8 mouse cellular contexts compared by ENCODE assay signal in the genomic region with DNA sequence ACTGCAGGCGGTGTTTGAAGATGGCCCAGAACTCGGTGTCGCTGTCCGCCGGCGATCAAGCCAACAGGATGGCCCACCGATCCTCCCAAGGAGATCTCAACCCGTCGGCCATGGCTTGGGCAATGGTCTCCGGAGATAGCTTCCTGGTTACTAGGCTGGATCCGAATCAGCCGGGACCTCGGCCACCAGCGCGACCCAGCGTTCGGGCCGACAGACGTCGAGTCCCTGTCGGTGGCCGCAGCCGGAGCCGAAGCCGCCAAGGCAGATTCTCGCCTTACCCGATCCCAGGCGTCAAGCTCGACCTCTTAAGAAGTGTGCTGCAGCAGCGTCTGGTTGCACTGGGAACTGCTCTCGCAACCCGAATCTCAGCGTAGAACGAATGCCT. TPM values are rescaled to one million over a fixed set of nuclear protein-coding genes. Genes with fewer than 3 reads are reported as not detected.
DNase-seq lines count a peak whose midpoint lies in the region; ATAC-seq lines count a peak whose summit lies in the region.

No protein-coding gene starts in this region.

- H3K9ac ChIP-seq in lung, embryonic 15.5 days: peak overlapping the region; percentile 98
- H3K9ac ChIP-seq in embryonic facial prominence, embryonic 11.5 days (replicated peaks; ENCODE audit: low read length): peak overlapping the region; percentile 95
- H3K9ac ChIP-seq in midbrain, embryonic 15.5 days: peak overlapping the region; percentile 55

- 3% methylated on average over 34 of the region's 34 CpGs for WGBS in lung, embryonic 15.5 days
- WGBS in embryonic facial prominence, embryonic 11.5 days: 3% methylated on average over 34 of the region's 34 CpGs
- WGBS in midbrain, embryonic 15.5 days: 3% methylated on average over 34 of the region's 34 CpGs

- H3K4me2 ChIP-seq in lung, embryonic 15.5 days: peak overlapping the region; percentile 88
- peak overlapping the region; percentile 62 for H3K4me2 ChIP-seq in embryonic facial prominence, embryonic 11.5 days (ENCODE audit: low read depth, low read length)
- H3K4me2 ChIP-seq in midbrain, embryonic 15.5 days: peak overlapping the region; percentile 69

- peaks cover 7% of the 10 kb centered on the region; the same call in 1 of the 2 replicates for H3K27me3 ChIP-seq in lung, embryonic 15.5 days
- H3K27me3 ChIP-seq in embryonic facial prominence, embryonic 11.5 days (ENCODE audit: control insufficient read depth, insufficient read depth, low read length): no peaks in the 10 kb centered on the region
- no peaks in the 10 kb centered on the region for H3K27me3 ChIP-seq in midbrain, embryonic 15.5 days (replicated peaks)

- peaks cover 15% of the 10 kb centered on the region for H3K4me1 ChIP-seq in lung, embryonic 15.5 days
- H3K4me1 ChIP-seq in embryonic facial prominence, embryonic 11.5 days (ENCODE audit: control insufficient read depth, insufficient read depth, low read length): no peaks in the 10 kb centered on the region
- H3K4me1 ChIP-seq in midbrain, embryonic 15.5 days: peaks cover 22% of the 10 kb centered on the region

- no peak for DNase-seq in lung, postnatal 36 days
- peak; percentile 43 for DNase-seq in embryonic facial prominence, embryonic 11.5 days (ENCODE audit: low spot score)
- DNase-seq in adrenal gland, postnatal 10 days: no peak
- no peak for DNase-seq in ovary, postnatal 14 days (ENCODE audit: low spot score)
- no peak for DNase-seq in frontal cortex, postnatal 14 days (ENCODE audit: low spot score in 2 of 2)

- peaks cover 27% of the 10 kb centered on the region for H3K36me3 ChIP-seq in lung, embryonic 15.5 days
- H3K36me3 ChIP-seq in embryonic facial prominence, embryonic 11.5 days (replicated peaks; ENCODE audit: control insufficient read depth, insufficient read depth, low read depth, low read length): peaks cover 8% of the 10 kb centered on the region
- peaks cover 15% of the 10 kb centered on the region; the same call in 1 of the 2 replicates for H3K36me3 ChIP-seq in midbrain, embryonic 15.5 days (replicated peaks)

- H3K4me3 ChIP-seq in lung, embryonic 15.5 days: peak overlapping the region; percentile 97
- H3K4me3 ChIP-seq in embryonic facial prominence, embryonic 11.5 days (ENCODE audit: low read depth, low read length): peak overlapping the region; percentile 89
- peak overlapping the region; percentile 61 for H3K4me3 ChIP-seq in midbrain, embryonic 15.5 days

- peak; percentile 56 for ATAC-seq in lung, embryonic 15.5 days (ENCODE audit: borderline replicate concordance, extremely low read depth, low FRiP score, low TSS enrichment)
- peak; percentile 62 for ATAC-seq in embryonic facial prominence, embryonic 11.5 days (replicated peaks; ENCODE audit: insufficient number of reproducible peaks, low FRiP score, low TSS enrichment, low read depth)
- ATAC-seq in inflammation-experienced regulatory T-cells, adult 6 months: peak; percentile 37
- ATAC-seq in midbrain, embryonic 15.5 days (replicated peaks): peak; percentile 81

- H3K27ac ChIP-seq in lung, embryonic 15.5 days: peak overlapping the region; percentile 92
- H3K27ac ChIP-seq in embryonic facial prominence, embryonic 11.5 days (replicated peaks; ENCODE audit: low read depth, low read length): peak overlapping the region; percentile 82
- H3K27ac ChIP-seq in midbrain, embryonic 15.5 days: peak overlapping the region; percentile 90

- H3K9me3 ChIP-seq in lung, embryonic 15.5 days: no peaks in the 10 kb centered on the region
- no peaks in the 10 kb centered on the region for H3K9me3 ChIP-seq in embryonic facial prominence, embryonic 11.5 days (replicated peaks; ENCODE audit: control insufficient read depth, low read length)
- H3K9me3 ChIP-seq in midbrain, embryonic 15.5 days: no peaks in the 10 kb centered on the region

RNA-seq across cellular contexts. Expression of a gene that starts 0.3 kb away (rescaled TPM):
- polyA plus RNA-seq in lung, embryonic 15.5 days (2015; fragmentation: Nextera tagmentation; extraction: Ambion mirVana): 29.6 and 30.2 TPM in 2 replicates
- 36.0 and 37.9 TPM in 2 replicates for polyA plus RNA-seq in embryonic facial prominence, embryonic 11.5 days (2014; fragmentation: Nextera tagmentation; extraction: Ambion mirVana)
- 10 to 100 TPM; 20.5 to 31.8 (median 22.9) TPM for polyA plus RNA-seq in inflammation-experienced regulatory T-cells, adult 6 months (2017; shearing (Covaris generic))
- polyA plus RNA-seq in midbrain, embryonic 15.5 days (2015; fragmentation: Nextera tagmentation; extraction: Ambion mirVana): 18.7 and 20.8 TPM in 2 replicates
- total RNA-seq in adrenal gland, postnatal 10 days (2021): 10 to 100 TPM; 52.7 to 58.4 TPM

RNA-seq across cellular contexts. Expression of a gene that starts 0.4 kb away (rescaled TPM):
- polyA plus RNA-seq in lung, embryonic 15.5 days (2015; fragmentation: Nextera tagmentation; extraction: Ambion mirVana): 127 and 130 TPM in 2 replicates
- polyA plus RNA-seq in embryonic facial prominence, embryonic 11.5 days (2014; fragmentation: Nextera tagmentation; extraction: Ambion mirVana): 140 and 155 TPM in 2 replicates
- polyA plus RNA-seq in inflammation-experienced regulatory T-cells, adult 6 months (2017; shearing (Covaris generic)): 100 to 1,000 TPM; 131 to 144 (median 138) TPM
- polyA plus RNA-seq in midbrain, embryonic 15.5 days (2015; fragmentation: Nextera tagmentation; extraction: Ambion mirVana): 70.2 and 76.3 TPM in 2 replicates
- total RNA-seq in adrenal gland, postnatal 10 days (2021): 10 to 100 TPM; 64.6 to 70.9 TPM

RNA-seq across cellular contexts. Expression of a gene that starts 15.1 kb away (rescaled TPM):
- 112 and 119 TPM in 2 replicates for polyA plus RNA-seq in lung, embryonic 15.5 days (2015; fragmentation: Nextera tagmentation; extraction: Ambion mirVana)
- polyA plus RNA-seq in embryonic facial prominence, embryonic 11.5 days (2014; fragmentation: Nextera tagmentation; extraction: Ambion mirVana): 81.7 and 84.4 TPM in 2 replicates
- polyA plus RNA-seq in inflammation-experienced regulatory T-cells, adult 6 months (2017; shearing (Covaris generic)): 100 to 1,000 TPM; 140 to 206 (median 176) TPM
- polyA plus RNA-seq in midbrain, embryonic 15.5 days (2015; fragmentation: Nextera tagmentation; extraction: Ambion mirVana): 100 and 102 TPM in 2 replicates
- 10 to 100 TPM; 73.3 to 85.1 TPM for total RNA-seq in adrenal gland, postnatal 10 days (2021)
